Comparison of ENCODE assay signal across 22 mouse cellular contexts in genomic region chr6:97224505-97224904, GRCm38 (mm10). TPM values are rescaled to one million over a fixed set of nuclear protein-coding genes. Genes with fewer than 3 reads are reported as not detected.
DNase-seq lines count a peak whose midpoint lies in the region; ATAC-seq and TF ChIP-seq lines count a peak whose summit lies in the region.
"Had no signal": no experiment of that assay in that cellular context is flagged by ENCODE, and none has a peak within 500 bp of the region (broad histone marks: within the 10 kb centered on the region; RNA-seq: fewer than 3 reads in every experiment).

No protein-coding gene starts in this region.

- H3K27me3 ChIP-seq in midbrain, embryonic 11.5 days (ENCODE audit: control insufficient read depth, insufficient read depth, low read length) = no peaks in the 10 kb centered on the region
- no peaks in the 10 kb centered on the region for H3K27me3 ChIP-seq in midbrain, embryonic 10.5 days (ENCODE audit: low read depth, poor library complexity, severe bottlenecking)
- no peaks in the 10 kb centered on the region for H3K27me3 ChIP-seq in lung, postnatal 0 days (replicated peaks; ENCODE audit: insufficient read depth, low read length)
- H3K27me3 ChIP-seq: CH12.LX; embryonic facial prominence, embryonic 12.5 days; forebrain, embryonic 15.5 days; heart, embryonic 13.5 days; hindbrain, embryonic 13.5 days; Patski had no signal

- H3K9ac ChIP-seq in midbrain, embryonic 11.5 days (ENCODE audit: low read length) = no peak overlapping the region
- no peak overlapping the region for H3K9ac ChIP-seq in lung, postnatal 0 days (replicated peaks; ENCODE audit: low read depth)
- H3K9ac ChIP-seq: embryonic facial prominence, embryonic 12.5 days; forebrain, embryonic 15.5 days; heart, embryonic 13.5 days; hindbrain, embryonic 13.5 days had no signal

- TF ChIP-seq EP300 in lung, postnatal 0 days (IDR thresholded peaks at IDR 0.05) = no peak

- no peaks in the 10 kb centered on the region for H3K36me3 ChIP-seq in midbrain, embryonic 11.5 days (ENCODE audit: control insufficient read depth, insufficient read depth, low read length)
- H3K36me3 ChIP-seq in midbrain, embryonic 10.5 days = peaks cover 6% of the 10 kb centered on the region; the same call in 1 of the 2 replicates
- peaks cover 1% of the 10 kb centered on the region; the same call in 1 of the 2 replicates for H3K36me3 ChIP-seq in lung, postnatal 0 days (ENCODE audit: insufficient read depth, low read length)
- H3K36me3 ChIP-seq: forebrain, embryonic 15.5 days had no signal

- peak; percentile 56 for DNase-seq in cerebellum, adult 9-10 months
- peak; percentile 87 for DNase-seq in heart, adult 11 months
- DNase-seq in heart, adult 8-10 months (ENCODE audit: low spot score) = no peak
- peak; percentile 41 for DNase-seq in midbrain, embryonic 11.5 days (ENCODE audit: low spot score, missing footprints)
- no peak for DNase-seq in midbrain, embryonic 10.5 days (ENCODE audit: low spot score)
- DNase-seq in lung, postnatal 0 days (ENCODE audit: low spot score) = no peak
- DNase-seq: adrenal gland, adult 2 months; adrenal gland, postnatal 25 days; cerebellum, adult 11-12 months; gastrocnemius, postnatal 14 days; kidney, adult 11 months; kidney, adult 9 months had no signal

- ATAC-seq in cerebellum, adult (ENCODE audit: insufficient number of reproducible peaks, low FRiP score, low TSS enrichment) = no peak
- ATAC-seq in midbrain, embryonic 11.5 days (ENCODE audit: low FRiP score) = no peak
- ATAC-seq in lung, postnatal 0 days = no peak
- ATAC-seq: forebrain, embryonic 15.5 days; hindbrain, postnatal 0 days; Patski had no signal

- no peak for TF ChIP-seq CTCF in lung, postnatal 0 days (IDR thresholded peaks at IDR 0.05)

- H3K4me1 ChIP-seq in midbrain, embryonic 11.5 days (ENCODE audit: control insufficient read depth, insufficient read depth, low read length) = no peaks in the 10 kb centered on the region
- peaks cover 18% of the 10 kb centered on the region for H3K4me1 ChIP-seq in midbrain, embryonic 10.5 days
- H3K4me1 ChIP-seq in lung, postnatal 0 days (ENCODE audit: insufficient read depth, low read depth, low read length) = 0 out of 2 replicates have a peak, but pooled peaks cover 4% of the 10 kb centered on the region

- H3K9me3 ChIP-seq in midbrain, embryonic 11.5 days (ENCODE audit: control insufficient read depth, low read length) = no peaks in the 10 kb centered on the region
- H3K9me3 ChIP-seq in midbrain, embryonic 10.5 days (replicated peaks) = no peaks in the 10 kb centered on the region
- no peaks in the 10 kb centered on the region for H3K9me3 ChIP-seq in lung, postnatal 0 days (ENCODE audit: low read length)
- H3K9me3 ChIP-seq: embryonic facial prominence, embryonic 12.5 days; forebrain, embryonic 15.5 days; heart, embryonic 13.5 days; hindbrain, embryonic 13.5 days had no signal

- H3K4me2 ChIP-seq in midbrain, embryonic 11.5 days = no peak overlapping the region
- no peak overlapping the region for H3K4me2 ChIP-seq in lung, postnatal 0 days (replicated peaks; ENCODE audit: low read depth, low read length)
- H3K4me2 ChIP-seq: embryonic facial prominence, embryonic 12.5 days; forebrain, embryonic 15.5 days; hindbrain, embryonic 13.5 days had no signal

- H3K4me3 ChIP-seq in midbrain, embryonic 11.5 days (ENCODE audit: low read depth, low read length) = no peak overlapping the region
- H3K4me3 ChIP-seq in midbrain, embryonic 10.5 days = no peak overlapping the region
- no peak overlapping the region for H3K4me3 ChIP-seq in lung, postnatal 0 days (ENCODE audit: low read depth, low read length)
- H3K4me3 ChIP-seq: embryonic facial prominence, embryonic 12.5 days; forebrain, embryonic 15.5 days; heart, embryonic 13.5 days; hindbrain, embryonic 13.5 days had no signal

- 92% methylated on average over 8 of the region's 8 CpGs for WGBS in midbrain, embryonic 11.5 days
- WGBS in midbrain, embryonic 10.5 days = 93% methylated on average over 8 of the region's 8 CpGs
- 90% methylated on average over 8 of the region's 8 CpGs for WGBS in lung, postnatal 0 days

- no peak overlapping the region for H3K27ac ChIP-seq in midbrain, embryonic 11.5 days (ENCODE audit: low read depth, low read length)
- no peak overlapping the region for H3K27ac ChIP-seq in midbrain, embryonic 10.5 days (replicated peaks)
- H3K27ac ChIP-seq in lung, postnatal 0 days (ENCODE audit: low read length) = no peak overlapping the region
- H3K27ac ChIP-seq: embryonic facial prominence, embryonic 12.5 days; forebrain, embryonic 15.5 days; hindbrain, embryonic 13.5 days; hindbrain, postnatal 0 days had no signal

RNA-seq across cellular contexts. Expression of gene Arl6ip5, which starts 14.0 kb away (rescaled TPM):
- 100 to 1,000 TPM; 135 to 148 (median 144) TPM for total RNA-seq in heart, adult 8-10 months (2022)
- 41.4 and 41.8 TPM in 2 replicates for polyA plus RNA-seq in midbrain, embryonic 11.5 days (2014; fragmentation: Nextera tagmentation; extraction: Ambion mirVana)
- polyA plus RNA-seq in midbrain, embryonic 10.5 days (2016; fragmentation: Nextera tagmentation; extraction: Ambion mirVana) = 40.0 and 48.7 TPM in 2 replicates
- polyA plus RNA-seq in lung, postnatal 0 days (2015; fragmentation: Nextera tagmentation; extraction: Ambion mirVana) = 90.3 and 91.9 TPM in 2 replicates

RNA-seq across cellular contexts. Expression of gene Uba3, which starts 19.1 kb away (rescaled TPM):
- 10 to 100 TPM; 50.7 to 59.2 (median 54.2) TPM for total RNA-seq in heart, adult 8-10 months (2022)
- polyA plus RNA-seq in midbrain, embryonic 11.5 days (2014; fragmentation: Nextera tagmentation; extraction: Ambion mirVana) = 99.4 and 101 TPM in 2 replicates
- polyA plus RNA-seq in midbrain, embryonic 10.5 days (2016; fragmentation: Nextera tagmentation; extraction: Ambion mirVana) = 85.0 and 85.6 TPM in 2 replicates
- 35.8 and 43.2 TPM in 2 replicates for polyA plus RNA-seq in lung, postnatal 0 days (2015; fragmentation: Nextera tagmentation; extraction: Ambion mirVana)

RNA-seq across cellular contexts. Expression of gene Lmod3, which starts 28.1 kb away (rescaled TPM):
- total RNA-seq in heart, adult 8-10 months (2022) = 10 to 100 TPM; 66.2 to 86.5 (median 72.0) TPM
- polyA plus RNA-seq in midbrain, embryonic 11.5 days (2014; fragmentation: Nextera tagmentation; extraction: Ambion mirVana) = 0.08 TPM in 1 of 2 replicates, not detected in the other
- polyA plus RNA-seq in midbrain, embryonic 10.5 days (2016; fragmentation: Nextera tagmentation; extraction: Ambion mirVana) = not detected in 2 replicates
- 0.24 and 0.31 TPM in 2 replicates for polyA plus RNA-seq in lung, postnatal 0 days (2015; fragmentation: Nextera tagmentation; extraction: Ambion mirVana)
- total RNA-seq: adrenal gland, adult 2 months; adrenal gland, postnatal 25 days; CH12.LX; hematopoietic stem cell, adult 5-6 weeks had no signal
- polyA plus RNA-seq: adrenal gland, adult 2 months; forebrain, embryonic 11.5 days; hindbrain, postnatal 0 days; Patski had no signal

RNA-seq across cellular contexts. Expression of gene Tmf1, which starts 45.6 kb away (rescaled TPM):
- total RNA-seq in heart, adult 8-10 months (2022) = 10 to 100 TPM; 36.6 to 42.0 (median 41.6) TPM
- 29.9 and 34.6 TPM in 2 replicates for polyA plus RNA-seq in midbrain, embryonic 11.5 days (2014; fragmentation: Nextera tagmentation; extraction: Ambion mirVana)
- polyA plus RNA-seq in midbrain, embryonic 10.5 days (2016; fragmentation: Nextera tagmentation; extraction: Ambion mirVana) = 24.1 and 28.8 TPM in 2 replicates
- 51.0 and 53.9 TPM in 2 replicates for polyA plus RNA-seq in lung, postnatal 0 days (2015; fragmentation: Nextera tagmentation; extraction: Ambion mirVana)

Comparison
In these comparisons a context has a peak if more than half of its experiments do, and no peak if none do; other contexts are left out.
1. DNase-seq: peak in cerebellum, adult 9-10 months (single experiment), heart, adult 11 months (single experiment) and midbrain, embryonic 11.5 days (single experiment); none in heart, adult 8-10 months (single experiment), midbrain, embryonic 10.5 days (single experiment) and lung, postnatal 0 days (single experiment).